Comparison of ENCODE assay signal across 20 mouse cellular contexts in genomic region chr16:92591783-92592182, GRCm38 (mm10).
"Had no signal": no experiment of that assay in that cellular context is flagged by ENCODE, and none has a peak within 500 bp of the region (broad histone marks: within the 10 kb centered on the region; RNA-seq: fewer than 3 reads in every experiment).

No protein-coding gene starts in this region.

- DNase-seq: liver, postnatal 0 days; lung, adult 2 months; lung, postnatal 10 days; lung, postnatal 36 days; midbrain, embryonic 14.5 days; retina, postnatal 1 day; right cerebral cortex, adult 18-20 months; right cerebral cortex, postnatal 25 days; right cerebral cortex, postnatal 4 days; spleen, adult 18-20 months; thymus, adult 18-20 months; thymus, postnatal 14 days; thymus, postnatal 36 days had no signal

- H3K27ac ChIP-seq: liver, embryonic 15.5 days; macrophage; midbrain, embryonic 10.5 days; midbrain, embryonic 12.5 days; neural tube, embryonic 13.5 days; neural tube, embryonic 15.5 days had no signal

- H3K4me1 ChIP-seq: liver, embryonic 15.5 days; midbrain, embryonic 10.5 days; midbrain, embryonic 12.5 days; neural tube, embryonic 15.5 days had no signal

- H3K4me2 ChIP-seq: liver, embryonic 15.5 days; midbrain, embryonic 12.5 days; neural tube, embryonic 13.5 days; neural tube, embryonic 15.5 days had no signal

- H3K36me3 ChIP-seq: liver, embryonic 15.5 days; midbrain, embryonic 10.5 days; midbrain, embryonic 12.5 days; neural tube, embryonic 13.5 days; neural tube, embryonic 15.5 days had no signal

- H3K9me3 ChIP-seq: liver, embryonic 15.5 days; midbrain, embryonic 10.5 days; midbrain, embryonic 12.5 days; neural tube, embryonic 13.5 days; neural tube, embryonic 15.5 days had no signal

- H3K4me3 ChIP-seq: liver, embryonic 15.5 days; midbrain, embryonic 10.5 days; midbrain, embryonic 12.5 days; neural tube, embryonic 13.5 days; neural tube, embryonic 15.5 days had no signal

- H3K27me3 ChIP-seq: liver, embryonic 15.5 days; midbrain, embryonic 12.5 days; neural tube, embryonic 13.5 days; neural tube, embryonic 15.5 days had no signal

- H3K9ac ChIP-seq: liver, embryonic 15.5 days; liver, postnatal 0 days; midbrain, embryonic 12.5 days; neural tube, embryonic 13.5 days; neural tube, embryonic 15.5 days had no signal

- ATAC-seq: liver, postnatal 0 days; midbrain, embryonic 16.5 days had no signal
